Mouse (Mus musculus): Measurements from ENCODE around the gene Dao. TPM values are rescaled to one million over a fixed set of nuclear protein-coding genes. Genes with fewer than 3 reads are reported as not detected.

Dao gene
- polyA plus RNA-seq, 1 experiment from 2014 or later, result not detected

- no peak for ATAC-seq (ENCODE audit: insufficient number of reproducible peaks, insufficient read depth, low FRiP score, low read depth)
- no peak overlapping the region for H3K4me2 ChIP-seq (ENCODE audit: low read length)
- 81% methylated on average over 4 of the region's 4 CpGs for WGBS
These were observed 67.4 kb downstream of the Dao start for GRCm38 (mm10) chr5:114070858-114071257.

DNA sequence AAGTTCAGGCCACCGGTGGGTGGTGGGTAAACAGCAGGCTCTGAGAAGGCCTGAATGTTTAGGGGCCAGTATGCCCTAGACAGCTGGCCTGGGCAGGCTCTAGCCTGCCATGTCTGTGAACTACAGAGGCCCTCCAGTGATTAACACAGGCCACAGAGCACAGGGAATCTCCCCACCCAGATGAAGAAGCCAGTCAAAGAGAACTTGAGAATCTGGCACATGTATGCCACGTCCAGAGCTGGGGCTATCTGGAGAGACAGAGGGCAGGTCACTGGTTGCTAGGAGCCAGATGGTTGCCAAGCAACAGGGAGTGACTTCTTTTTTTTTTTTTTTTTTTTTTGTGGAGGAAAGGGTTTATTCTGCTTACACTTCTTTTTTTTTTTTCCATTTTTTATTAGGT lies 68.8 kb downstream of the Dao start:
- no peak overlapping the region for H3K9ac ChIP-seq (ENCODE audit: low read length)
- no peaks in the 10 kb centered on the region for H3K9me3 ChIP-seq (ENCODE audit: control insufficient read depth, low read length)
- no peak overlapping the region for H3K4me3 ChIP-seq (ENCODE audit: control insufficient read depth in 1 of 2, insufficient read depth in 1 of 2, low read depth in 1 of 2, low read length in 2 of 2)
- no peak overlapping the region for H3K27ac ChIP-seq (replicated peaks in 1 of 2; ENCODE audit: control insufficient read depth in 1 of 2, insufficient read depth in 1 of 2, low read depth in 2 of 2, low read length in 2 of 2)
- no peaks in the 10 kb centered on the region for H3K27me3 ChIP-seq (ENCODE audit: control insufficient read depth, insufficient read depth, low read length)
- H3K4me1 ChIP-seq (ENCODE audit: control insufficient read depth in 2 of 2, insufficient read depth in 2 of 2, low read length in 2 of 2), result no peaks in the 10 kb centered on the region
- 54% methylated on average over 2 of the region's 2 CpGs for WGBS
- no peaks in the 10 kb centered on the region for H3K36me3 ChIP-seq (ENCODE audit: control insufficient read depth, insufficient read depth, low read length)
- H3K4me2 ChIP-seq (ENCODE audit: low read length), result no peak overlapping the region
- no peak for ATAC-seq (ENCODE audit: insufficient number of reproducible peaks, insufficient read depth, low FRiP score, low read depth)

More at GRCm38 (mm10) chr5:114070858-114071257, 67.4 kb downstream of the Dao start:
- Histone ChIP-seq H3K4me1 (ENCODE audit: control insufficient read depth in 2 of 2, insufficient read depth in 2 of 2, low read length in 2 of 2) (no peaks in the 10 kb centered on the region), H3K4me3 (ENCODE audit: control insufficient read depth in 1 of 2, insufficient read depth in 1 of 2, low read depth in 1 of 2, low read length in 2 of 2) (no peak overlapping the region), H3K27ac (replicated peaks in 1 of 2; ENCODE audit: control insufficient read depth in 1 of 2, insufficient read depth in 1 of 2, low read depth in 2 of 2, low read length in 2 of 2) (no peak overlapping the region), H3K9ac (ENCODE audit: low read length) (no peak overlapping the region), H3K27me3 (ENCODE audit: control insufficient read depth, insufficient read depth, low read length) (no peaks in the 10 kb centered on the region), H3K9me3 (ENCODE audit: control insufficient read depth, low read length) (no peaks in the 10 kb centered on the region), H3K36me3 (ENCODE audit: control insufficient read depth, insufficient read depth, low read length) (no peaks in the 10 kb centered on the region)

Other genes starting within 250 kb of the Dao start
- 25.9 and 27.7 TPM in 2 replicates for gene Sart3, start 231.2 kb upstream of the Dao start, polyA plus RNA-seq (2014; fragmentation: Nextera tagmentation; extraction: Ambion mirVana)
- gene Iscu, start 231.0 kb upstream of the Dao start, polyA plus RNA-seq (2014; fragmentation: Nextera tagmentation; extraction: Ambion mirVana), result 128 and 132 TPM in 2 replicates
- 6.1 and 7.8 TPM in 2 replicates for gene Tmem119, start 203.2 kb upstream of the Dao start, polyA plus RNA-seq (2014; fragmentation: Nextera tagmentation; extraction: Ambion mirVana)
- gene Selplg, start 171.1 kb upstream of the Dao start, polyA plus RNA-seq (2014; fragmentation: Nextera tagmentation; extraction: Ambion mirVana), result 2.3 and 3.1 TPM in 2 replicates
- 84.9 and 88.2 TPM in 2 replicates for gene Coro1c, start 94.9 kb upstream of the Dao start, polyA plus RNA-seq (2014; fragmentation: Nextera tagmentation; extraction: Ambion mirVana)
- 15.1 and 16.4 TPM in 2 replicates for gene Ssh1, start 9.8 kb upstream of the Dao start, polyA plus RNA-seq (2014; fragmentation: Nextera tagmentation; extraction: Ambion mirVana)
- gene Usp30, start 61.8 kb downstream of the Dao start, polyA plus RNA-seq (2014; fragmentation: Nextera tagmentation; extraction: Ambion mirVana), result 5.4 and 7.6 TPM in 2 replicates
- 0.11 TPM in 1 of 2 replicates, not detected in the other for gene Svop, start 87.9 kb downstream of the Dao start, polyA plus RNA-seq (2014; fragmentation: Nextera tagmentation; extraction: Ambion mirVana)
- gene Alkbh2, start 124.5 kb downstream of the Dao start, polyA plus RNA-seq (2014; fragmentation: Nextera tagmentation; extraction: Ambion mirVana), result 9.1 and 9.8 TPM in 2 replicates
- gene Ung, start 126.7 kb downstream of the Dao start, polyA plus RNA-seq (2014; fragmentation: Nextera tagmentation; extraction: Ambion mirVana), result 28.3 and 34.1 TPM in 2 replicates
- gene Acacb, start 142.8 kb downstream of the Dao start, polyA plus RNA-seq (2014; fragmentation: Nextera tagmentation; extraction: Ambion mirVana), result 12.1 and 13.7 TPM in 2 replicates

Measured in heart, embryonic 14.5 days (tissue).